In genomic region chr4:120569486-120570437, GRCm38 (mm10) we compare ENCODE assay signal across 8 mouse cellular contexts. TPM values are rescaled to one million over a fixed set of nuclear protein-coding genes. Genes with fewer than 3 reads are reported as not detected.
A peak's percentile ranks its signal among the peaks of the same experiment; 100 is the strongest.
DNase-seq lines count a peak whose midpoint lies in the region; ATAC-seq lines count a peak whose summit lies in the region.

Gene Ctps, minus strand, starts transcription at chr4:120570276.

- no peaks in the 10 kb centered on the region for H3K9me3 ChIP-seq in hindbrain, embryonic 13.5 days

- no peaks in the 10 kb centered on the region for H3K27me3 ChIP-seq in hindbrain, embryonic 13.5 days

- DNase-seq in NIH3T3 (ENCODE audit: low read depth): peak; percentile 98
- peak; percentile 98 to 99 for DNase-seq in cerebellum, postnatal 10 days
- peak; percentile 87 to 89 for DNase-seq in frontal cortex, postnatal 14 days (ENCODE audit: low spot score in 2 of 2)
- DNase-seq in layer of hippocampus, postnatal 25 days (ENCODE audit: extremely low spot score in 1 of 2, low spot score in 1 of 2): peak; percentile 86 to 97
- DNase-seq in lung, postnatal 25 days (ENCODE audit: low spot score): peak; percentile 93
- peak; percentile 95 for DNase-seq in retina, embryonic 14.5 days (ENCODE audit: low spot score)
- peak; percentile 96 for DNase-seq in thymus, postnatal 4 days

- H3K36me3 ChIP-seq in hindbrain, embryonic 13.5 days: peaks cover 8% of the 10 kb centered on the region

- H3K27ac ChIP-seq in hindbrain, embryonic 13.5 days: peak within 1 kb of the TSS; percentile 96

- peak within 1 kb of the TSS; percentile 81 for H3K4me3 ChIP-seq in hindbrain, embryonic 13.5 days

- peak within 1 kb of the TSS; percentile 90 for H3K9ac ChIP-seq in hindbrain, embryonic 13.5 days

- WGBS in hindbrain, embryonic 13.5 days: under 1% methylated on average over 91 of the region's 97 CpGs

- ATAC-seq in hindbrain, embryonic 13.5 days (ENCODE audit: low FRiP score): peak; percentile 98

- peak within 1 kb of the TSS; percentile 80 for H3K4me2 ChIP-seq in hindbrain, embryonic 13.5 days

- H3K4me1 ChIP-seq in hindbrain, embryonic 13.5 days (replicated peaks): peaks cover 26% of the 10 kb centered on the region

RNA-seq across cellular contexts. Expression of gene Ctps, which starts in this region (rescaled TPM):
- polyA plus RNA-seq in hindbrain, embryonic 13.5 days (2015; fragmentation: Nextera tagmentation; extraction: Ambion mirVana): 80.6 and 84.0 TPM in 2 replicates
- total RNA-seq in layer of hippocampus, postnatal 25 days (2021): 10 to 100 TPM; 40.1 to 41.7 TPM

Comparison
In these comparisons a context has a peak if more than half of its experiments do, and no peak if none do; other contexts are left out.
1. Peak in every context shown above with its lines: DNase-seq, ATAC-seq, H3K4me3 ChIP-seq and H3K27ac ChIP-seq.